Mouse (Mus musculus): ENCODE measurements around the gene Hsd3b4. TPM values are rescaled to one million over a fixed set of nuclear protein-coding genes. Genes with fewer than 3 reads are reported as not detected.
"Not testable (repeated sequence)": the region's sequence is repeated elsewhere in the genome, so short reads cannot be mapped to it uniquely, and the experiment has no call there.

The Hsd3b4 gene
- total RNA-seq (2021): not detected

- DNase-seq; intact Hi-C loops (cut with DNase I): not testable (repeated sequence)
Measured at GRCm38 (mm10) chr3:98510414-98510813, at the start of gene Hsd3b4. TSS of gene Hsd3b4 (minus strand) at chr3:98510514.

GRCm38 (mm10) chr3:98550832-98551231 lies 40.5 kb upstream of the Hsd3b4 start:
- intact Hi-C loops (cut with DNase I): not testable (repeated sequence)

GRCm38 (mm10) chr3:98550215-98550614 lies 39.9 kb upstream of the Hsd3b4 start:
- intact Hi-C loops (cut with DNase I); DNase-seq: not testable (repeated sequence)

More at GRCm38 (mm10) chr3:98550832-98551231, 40.5 kb upstream of the Hsd3b4 start:
- not testable (repeated sequence) for DNase-seq

- intact Hi-C loops (cut with DNase I); DNase-seq: not testable (repeated sequence)
Measured at GRCm38 (mm10) chr3:98548495-98548894, 38.2 kb upstream of the Hsd3b4 start.

GRCm38 (mm10) chr3:98547641-98548040 lies 37.3 kb upstream of the Hsd3b4 start:
- intact Hi-C loops (cut with DNase I); DNase-seq: not testable (repeated sequence)

GRCm38 (mm10) chr3:98524978-98525377 lies 14.7 kb upstream of the Hsd3b4 start:
- DNase-seq; intact Hi-C loops (cut with DNase I): not testable (repeated sequence)

GRCm38 (mm10) chr3:98524552-98524951 lies 14.2 kb upstream of the Hsd3b4 start:
- intact Hi-C loops (cut with DNase I); DNase-seq: not testable (repeated sequence)

- DNase-seq; intact Hi-C loops (cut with DNase I): not testable (repeated sequence)
Measured at GRCm38 (mm10) chr3:98522779-98523178, 12.5 kb upstream of the Hsd3b4 start.

GRCm38 (mm10) chr3:98507229-98507628 lies 3.1 kb downstream of the Hsd3b4 start:
- DNase-seq; intact Hi-C loops (cut with DNase I): not testable (repeated sequence)

- intact Hi-C loops (cut with DNase I); DNase-seq: not testable (repeated sequence)
Measured at GRCm38 (mm10) chr3:98497401-98497800, 12.9 kb downstream of the Hsd3b4 start.

GRCm38 (mm10) chr3:98496762-98497161 lies 13.6 kb downstream of the Hsd3b4 start:
- DNase-seq; intact Hi-C loops (cut with DNase I): not testable (repeated sequence)

GRCm38 (mm10) chr3:98495055-98495454 lies 15.3 kb downstream of the Hsd3b4 start:
- intact Hi-C loops (cut with DNase I): not testable (repeated sequence)

GRCm38 (mm10) chr3:98494184-98494583 lies 16.1 kb downstream of the Hsd3b4 start:
- intact Hi-C loops (cut with DNase I); DNase-seq: not testable (repeated sequence)

More at GRCm38 (mm10) chr3:98495055-98495454, 15.3 kb downstream of the Hsd3b4 start:
- DNase-seq: not testable (repeated sequence)

GRCm38 (mm10) chr3:98471499-98471898 lies 38.8 kb downstream of the Hsd3b4 start:
- intact Hi-C loops (cut with DNase I); DNase-seq: not testable (repeated sequence)

- intact Hi-C loops (cut with DNase I); DNase-seq: not testable (repeated sequence)
Measured at GRCm38 (mm10) chr3:98471057-98471456, 39.3 kb downstream of the Hsd3b4 start.

GRCm38 (mm10) chr3:98469323-98469722 lies 41.0 kb downstream of the Hsd3b4 start:
- DNase-seq; intact Hi-C loops (cut with DNase I): not testable (repeated sequence)

- DNase-seq; intact Hi-C loops (cut with DNase I): not testable (repeated sequence)
Measured at GRCm38 (mm10) chr3:98457026-98457425, 53.3 kb downstream of the Hsd3b4 start, which contains the start of gene Gm4450. TSS of gene Gm4450 (minus strand) at chr3:98457126.

GRCm38 (mm10) chr3:98453786-98454185 lies 56.5 kb downstream of the Hsd3b4 start:
- intact Hi-C loops (cut with DNase I); DNase-seq: not testable (repeated sequence)
